Mouse (Mus musculus) myocyte (in vitro differentiated cells): ENCODE data around the gene Lurap1. TPM values are rescaled to one million over a fixed set of nuclear protein-coding genes. Genes with fewer than 3 reads are reported as not detected.
A peak's percentile ranks its signal among the peaks of the same experiment; 100 is the strongest.

Experiments
- H3K27me3 ChIP-seq: one replicate; pipeline ENCODE4 v1.6.1; 2011; ENCODE audit not compliant: control insufficient read depth, insufficient read depth, insufficient read length
- H3K36me3 ChIP-seq: one replicate; pipeline ENCODE4 v1.6.1; 2011; ENCODE audit not compliant: control insufficient read depth, insufficient read depth
- H3K4me2 ChIP-seq: one replicate; pipeline ENCODE4 v1.6.1; 2011; ENCODE audit warnings: low read depth, control low read depth
- H3K4me3 ChIP-seq: one replicate; pipeline ENCODE4 v1.5.1; 2011; ENCODE audit warnings: mild to moderate bottlenecking, control low read depth, moderate library complexity
- H3K79me2 ChIP-seq: one replicate; pipeline ENCODE4 v1.6.1; 2011; ENCODE audit not compliant: control insufficient read depth, insufficient read depth
- H3ac ChIP-seq: one replicate; pipeline ENCODE4 v1.6.1; 2011; ENCODE audit not compliant: control insufficient read depth, insufficient read length
- CEBPB ChIP-seq: IDR thresholded peaks from 2 replicates; pipeline ENCODE4 v1.6.1; 2011; ENCODE audit warnings: mild to moderate bottlenecking, moderate library complexity; ENCODE audit not compliant: poor library complexity, insufficient read depth, severe bottlenecking
- E2F4 ChIP-seq: IDR thresholded peaks from one replicate; pipeline ENCODE4 v1.6.1; 2011; ENCODE audit warnings: mild to moderate bottlenecking, control low read depth, moderate library complexity; ENCODE audit not compliant: insufficient read depth
- MAX ChIP-seq: IDR thresholded peaks from one replicate; pipeline ENCODE4 v1.6.1; 2011; ENCODE audit warnings: low read depth, mild to moderate bottlenecking, control low read depth
- MYOD1 ChIP-seq, 3 experiments: IDR thresholded peaks; one replicate each; pipeline ENCODE4 v1.6.1; 2011; ENCODE audit warnings: control low read depth in 2 of 3, low read depth in 2 of 3, mild to moderate bottlenecking in 2 of 3, moderate library complexity in 1 of 3; ENCODE audit not compliant: insufficient read length in 2 of 3, control insufficient read depth in 1 of 3
- MYOG ChIP-seq, 3 experiments: IDR thresholded peaks; one replicate each; pipeline ENCODE4 v1.6.1; 2011; ENCODE audit warnings: control low read depth in 2 of 3, low read depth in 2 of 3, mild to moderate bottlenecking in 2 of 3; ENCODE audit not compliant: insufficient read length in 2 of 3, control insufficient read depth in 1 of 3, insufficient read depth in 1 of 3
- POLR2A ChIP-seq: IDR thresholded peaks from one replicate; pipeline ENCODE4 v1.6.1; 2011; ENCODE audit warnings: low read depth, mild to moderate bottlenecking, control low read depth, moderate library complexity; ENCODE audit not compliant: insufficient read length
- POLR2AphosphoS2 ChIP-seq: IDR thresholded peaks from one replicate; pipeline ENCODE4 v1.6.1; 2011; ENCODE audit warnings: low read depth, control low read depth; ENCODE audit not compliant: insufficient read length
- REST ChIP-seq: IDR thresholded peaks from one replicate; pipeline ENCODE4 v1.6.1; 2011; ENCODE audit warnings: mild to moderate bottlenecking, control low read depth, moderate library complexity; ENCODE audit not compliant: insufficient read depth, insufficient read length
- SRF ChIP-seq: IDR thresholded peaks from one replicate; pipeline ENCODE4 v1.6.1; 2011; ENCODE audit warnings: low read depth; ENCODE audit not compliant: control insufficient read depth, insufficient read length
- TCF12 ChIP-seq: IDR thresholded peaks from one replicate; pipeline ENCODE4 v1.6.1; 2011; ENCODE audit warnings: mild to moderate bottlenecking, control low read depth; ENCODE audit not compliant: poor library complexity, insufficient read depth, severe bottlenecking
- TCF3 ChIP-seq: IDR thresholded peaks from one replicate; pipeline ENCODE4 v1.6.1; 2011; ENCODE audit warnings: low read depth, control low read depth; ENCODE audit not compliant: insufficient read length
- USF1 ChIP-seq: IDR thresholded peaks from one replicate; pipeline ENCODE4 v1.6.1; 2011; ENCODE audit warnings: low read depth, mild to moderate bottlenecking, control low read depth, moderate library complexity
- polyA plus RNA-seq: library from polyadenylated mRNA; unstranded; fragments of >200 nt; fragmentation: generic; extraction: Trizol; gene quantifications from one replicate; pipeline ENCODE4 v1.2.1, GENCODE M21; 2012; ENCODE audit warnings: missing spikeins

Lurap1 gene
- polyA plus RNA-seq, 1 experiment: 1.5 TPM

DNA sequence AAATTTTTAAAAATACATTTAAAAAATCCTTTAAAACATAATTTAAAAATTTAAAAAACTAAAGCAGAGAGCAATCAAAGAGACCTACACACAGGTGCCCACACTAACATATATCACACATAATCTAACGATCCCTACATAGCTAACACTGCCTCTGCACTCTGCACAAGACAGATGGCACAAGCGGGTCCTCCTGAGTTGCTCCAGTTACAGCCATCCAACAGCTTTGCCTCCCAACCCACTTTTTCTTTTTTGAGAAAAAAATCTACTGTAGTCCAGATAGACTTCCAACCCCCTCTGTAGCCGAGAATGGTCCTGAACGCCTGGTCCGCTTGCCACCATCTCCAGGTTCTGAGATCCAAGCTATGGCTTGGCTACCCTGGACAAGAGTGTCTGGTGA is 45.9 kb downstream of the Lurap1 start:
- Histone ChIP-seq H3K36me3 (no peaks in the 10 kb centered on the region), H3K4me2 (no peak overlapping the region), H3K79me2 (no peaks in the 10 kb centered on the region), H3ac (no peak overlapping the region), H3K27me3 (no peaks in the 10 kb centered on the region), H3K4me3 (no peak overlapping the region)
- TF ChIP-seq POLR2A: no peak
- TF ChIP-seq CEBPB: no peak

DNA sequence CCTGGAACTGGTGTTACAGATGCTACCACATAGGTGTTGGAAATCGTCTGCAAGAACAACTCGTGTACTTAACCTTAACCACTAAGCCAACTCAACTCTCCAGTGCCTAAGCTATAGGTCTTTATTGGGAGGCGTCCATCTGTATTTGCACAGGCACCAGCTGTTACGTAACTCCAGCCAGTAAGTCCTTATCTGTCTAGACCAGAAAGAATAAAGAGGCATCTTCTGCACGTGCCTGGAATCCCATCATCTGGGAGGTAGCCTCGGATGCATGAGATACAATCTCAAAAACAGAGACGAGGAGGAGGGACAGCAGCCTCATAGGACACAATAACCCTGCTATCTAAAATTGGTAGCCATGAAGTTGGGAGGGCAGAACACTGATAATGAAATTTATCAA is 50.2 kb downstream of the Lurap1 start:
- H3K36me3 ChIP-seq: peaks cover 23% of the 10 kb centered on the region
- H3K4me2 ChIP-seq: no peak overlapping the region
- H3ac ChIP-seq: no peak overlapping the region
- TF ChIP-seq MAX (no peak), CEBPB (no peak), POLR2A (no peak), USF1 (no peak), E2F4 (no peak), MYOG (IDR thresholded peaks at IDR 0.05; ENCODE audit: control insufficient read depth in 1 of 3, insufficient read depth in 1 of 3, insufficient read length in 2 of 3, low read depth in 2 of 3) (no peak), TCF3 (no peak), TCF12 (no peak), REST (no peak), SRF (no peak), POLR2AphosphoS2 (no peak), MYOD1 (IDR thresholded peaks at IDR 0.05; ENCODE audit: control insufficient read depth in 1 of 3, insufficient read length in 2 of 3, low read depth in 2 of 3) (no peak)
- no peaks in the 10 kb centered on the region for H3K27me3 ChIP-seq
- H3K4me3 ChIP-seq: no peak overlapping the region
- no peaks in the 10 kb centered on the region for H3K79me2 ChIP-seq

DNA sequence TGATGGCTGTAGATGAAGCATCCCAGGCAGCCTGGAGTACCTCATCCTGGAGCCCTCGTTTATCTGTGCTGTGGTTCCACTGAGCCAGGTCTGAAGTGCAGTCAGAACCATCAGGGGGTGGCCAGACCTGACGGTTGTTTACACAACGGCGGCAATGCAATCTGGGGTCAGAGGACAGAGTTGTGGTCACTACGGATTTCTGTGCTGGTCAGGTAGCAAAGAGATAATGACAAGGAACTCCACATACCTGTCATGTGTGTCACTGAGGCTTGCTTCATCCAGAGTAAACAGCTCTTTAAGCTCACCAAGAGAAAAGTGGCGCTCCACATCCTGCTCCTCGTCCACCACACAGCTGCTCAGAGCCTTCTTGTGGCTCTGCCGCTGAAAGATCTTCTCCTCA is 53.9 kb downstream of the Lurap1 start:
- Histone ChIP-seq H3ac (no peak overlapping the region), H3K79me2 (no peaks in the 10 kb centered on the region), H3K4me3 (no peak overlapping the region), H3K27me3 (no peaks in the 10 kb centered on the region), H3K36me3 (peaks cover 56% of the 10 kb centered on the region), H3K4me2 (no peak overlapping the region)
- no peak for TF ChIP-seq E2F4
- no peak for TF ChIP-seq MAX
- no peak for TF ChIP-seq MYOD1 (IDR thresholded peaks at IDR 0.05; ENCODE audit: control insufficient read depth in 1 of 3, insufficient read length in 2 of 3, low read depth in 2 of 3)

DNA sequence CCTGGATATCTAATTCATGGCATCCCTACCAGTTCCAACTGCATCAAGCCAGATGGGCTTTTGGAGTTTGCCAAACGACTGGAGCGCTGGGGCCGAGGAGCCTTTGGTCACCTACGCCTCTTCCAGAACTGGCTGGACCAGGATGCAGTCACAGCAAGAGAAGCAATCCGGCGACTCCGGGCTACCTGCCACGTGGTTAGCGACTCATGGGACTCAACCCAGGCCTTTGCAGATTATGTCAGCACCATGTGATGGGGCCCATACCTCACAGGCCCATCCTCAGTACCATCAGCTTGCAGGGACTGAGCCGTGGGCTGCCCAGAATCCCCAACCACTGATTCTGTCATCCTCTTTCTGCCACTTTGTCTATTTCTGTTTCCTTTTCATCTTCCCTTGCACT is 54.8 kb downstream of the Lurap1 start:
- Histone ChIP-seq H3K36me3 (peaks cover 65% of the 10 kb centered on the region), H3K4me3 (no peak overlapping the region), H3K4me2 (no peak overlapping the region), H3K27me3 (no peaks in the 10 kb centered on the region), H3ac (no peak overlapping the region), H3K79me2 (no peaks in the 10 kb centered on the region)
- TF ChIP-seq TCF12: no peak
- TF ChIP-seq USF1: no peak
- TF ChIP-seq CEBPB: no peak
- no peak for TF ChIP-seq TCF3
- TF ChIP-seq MYOD1 (IDR thresholded peaks at IDR 0.05; ENCODE audit: control insufficient read depth in 1 of 3, insufficient read length in 2 of 3, low read depth in 2 of 3): no peak
- TF ChIP-seq REST: no peak
- no peak for TF ChIP-seq POLR2AphosphoS2
- no peak for TF ChIP-seq SRF
- no peak for TF ChIP-seq MYOG (IDR thresholded peaks at IDR 0.05; ENCODE audit: control insufficient read depth in 1 of 3, insufficient read depth in 1 of 3, insufficient read length in 2 of 3, low read depth in 2 of 3)

DNA sequence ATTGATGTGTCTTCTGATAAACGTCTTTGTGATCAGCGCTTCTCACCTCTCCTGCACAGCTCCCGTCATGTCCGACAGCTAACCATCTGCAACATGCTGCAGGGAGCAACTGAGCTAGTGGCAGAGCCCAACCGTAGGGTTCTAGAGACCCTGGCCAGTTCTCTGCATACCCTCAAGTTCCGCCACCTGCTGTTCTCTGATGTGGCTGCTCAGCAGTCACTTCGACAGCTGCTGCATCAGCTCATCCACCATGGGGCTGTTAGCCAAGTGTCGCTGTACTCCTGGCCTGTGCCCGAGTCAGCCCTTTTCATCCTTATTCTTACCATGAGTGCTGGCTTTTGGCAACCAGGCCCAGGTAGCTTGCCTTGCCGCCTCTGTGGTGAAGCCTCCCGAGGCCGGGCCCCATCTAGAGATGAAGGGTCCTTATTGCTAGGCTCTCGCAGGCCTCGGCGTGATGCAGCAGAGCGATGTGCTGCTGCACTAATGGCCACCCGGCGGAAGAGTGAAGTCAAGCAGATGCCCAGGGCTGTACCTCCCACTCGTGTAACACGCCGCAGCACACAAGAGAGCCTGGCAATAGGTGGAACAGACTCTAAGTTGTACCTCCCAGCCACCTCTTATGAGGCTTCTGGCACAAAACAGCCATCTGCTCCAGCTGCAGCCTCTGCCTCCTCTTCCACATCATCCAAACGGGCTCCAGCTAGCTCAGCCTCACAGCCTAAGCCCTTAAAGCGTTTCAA is 62.5 kb downstream of the Lurap1 start:
- H3K4me3 ChIP-seq: no peak overlapping the region
- H3ac ChIP-seq: no peak overlapping the region
- no peaks in the 10 kb centered on the region for H3K79me2 ChIP-seq
- H3K4me2 ChIP-seq: no peak overlapping the region
- H3K27me3 ChIP-seq: no peaks in the 10 kb centered on the region
- TF ChIP-seq POLR2A (no peak), E2F4 (no peak), TCF3 (no peak), POLR2AphosphoS2 (no peak), MYOD1 (IDR thresholded peaks at IDR 0.05; ENCODE audit: control insufficient read depth in 1 of 3, insufficient read length in 2 of 3, low read depth in 2 of 3) (peak in 2 of 3 experiments; percentile 9 to 18), SRF (no peak)
- H3K36me3 ChIP-seq: peaks cover 78% of the 10 kb centered on the region

Other genes with a start within 250 kb of the Lurap1 start
- 0.01 TPM for gene Dmbx1, start 211.4 kb downstream of the Lurap1 start, polyA plus RNA-seq
- 0.08 TPM for gene Faah, start 133.4 kb downstream of the Lurap1 start, polyA plus RNA-seq
- 23.7 TPM for gene Nsun4, start 97.5 kb downstream of the Lurap1 start, polyA plus RNA-seq
- gene Uqcrh, start 76.3 kb downstream of the Lurap1 start, polyA plus RNA-seq: 835 TPM
- 36.1 TPM for gene Lrrc41, start 76.1 kb downstream of the Lurap1 start, polyA plus RNA-seq
- 2.2 TPM for gene Rad54l, start 27.6 kb downstream of the Lurap1 start, polyA plus RNA-seq
- 75.9 TPM for gene Pomgnt1, start 27.5 kb downstream of the Lurap1 start, polyA plus RNA-seq
- 0.16 TPM for gene Tspan1, start 16.3 kb upstream of the Lurap1 start, polyA plus RNA-seq
- not detected for gene 1700042G07Rik, start 22.0 kb upstream of the Lurap1 start, polyA plus RNA-seq
- not detected for gene Gm49337, start 22.0 kb upstream of the Lurap1 start, polyA plus RNA-seq
- 5.7 TPM for gene Pik3r3, start 70.3 kb upstream of the Lurap1 start, polyA plus RNA-seq